In genomic region chr8:125012695-125013627, GRCm38 (mm10) we compare ENCODE assay signal across 7 mouse cellular contexts. TPM values are rescaled to one million over a fixed set of nuclear protein-coding genes. Genes with fewer than 3 reads are reported as not detected.
DNase-seq lines count a peak whose midpoint lies in the region; ATAC-seq and TF ChIP-seq lines count a peak whose summit lies in the region.

TSS of gene Tsnax (plus strand) at chr8:125012997.

- peak within 1 kb of the TSS; percentile 87 for H3K27ac ChIP-seq in embryonic facial prominence, embryonic 10.5 days (replicated peaks)
- H3K27ac ChIP-seq in intestine, postnatal 0 days (ENCODE audit: low read depth, low read length), result peak within 1 kb of the TSS; percentile 65
- H3K27ac ChIP-seq in midbrain, embryonic 12.5 days (replicated peaks), result peak within 1 kb of the TSS; percentile 86
- H3K27ac ChIP-seq in small intestine, adult 2 months (ENCODE audit: insufficient read depth, low read depth, low read length), result peak within 1 kb of the TSS; percentile 18; the same call in 1 of the 2 replicates

- peaks cover 3% of the 10 kb centered on the region for H3K4me1 ChIP-seq in embryonic facial prominence, embryonic 10.5 days
- H3K4me1 ChIP-seq in intestine, postnatal 0 days (replicated peaks; ENCODE audit: control insufficient read depth, insufficient read depth, low read length), result no peaks in the 10 kb centered on the region
- H3K4me1 ChIP-seq in midbrain, embryonic 12.5 days, result peaks cover 8% of the 10 kb centered on the region
- H3K4me1 ChIP-seq in small intestine, adult 2 months (ENCODE audit: control insufficient read depth, insufficient read depth, insufficient read length, low read length), result peaks cover 11% of the 10 kb centered on the region; the same call in 1 of the 2 replicates

- peaks cover 4% of the 10 kb centered on the region; the same call in 1 of the 2 replicates for H3K27me3 ChIP-seq in embryonic facial prominence, embryonic 10.5 days (replicated peaks; ENCODE audit: low read depth, poor library complexity, severe bottlenecking)
- no peaks in the 10 kb centered on the region for H3K27me3 ChIP-seq in intestine, postnatal 0 days (replicated peaks; ENCODE audit: control insufficient read depth, insufficient read depth, low read length)
- H3K27me3 ChIP-seq in midbrain, embryonic 12.5 days, result peaks cover 14% of the 10 kb centered on the region; the same call in 1 of the 2 replicates
- no peaks in the 10 kb centered on the region for H3K27me3 ChIP-seq in small intestine, adult 2 months (ENCODE audit: control insufficient read depth, insufficient read depth, low read length)

- TF ChIP-seq CTCF in intestine, postnatal 0 days (IDR thresholded peaks at IDR 0.05; ENCODE audit: low read depth), result peak; percentile 33; the same call in 1 of the 2 replicates
- no peak for TF ChIP-seq CTCF in small intestine, adult 2 months (IDR thresholded peaks at IDR 0.05; ENCODE audit: extremely low read depth, insufficient read length, insufficient replicate concordance, low read depth, low read length)

- WGBS in embryonic facial prominence, embryonic 10.5 days, result 3% methylated on average over 84 of the region's 84 CpGs
- WGBS in intestine, postnatal 0 days, result 2% methylated on average over 83 of the region's 84 CpGs
- WGBS in midbrain, embryonic 12.5 days, result 4% methylated on average over 71 of the region's 84 CpGs
- WGBS in small intestine, adult 2 months, result 1% methylated on average over 84 of the region's 84 CpGs

- peak within 1 kb of the TSS; percentile 92 for H3K9ac ChIP-seq in intestine, postnatal 0 days (ENCODE audit: low read depth, low read length)
- H3K9ac ChIP-seq in midbrain, embryonic 12.5 days (replicated peaks), result peak within 1 kb of the TSS; percentile 88

- H3K4me3 ChIP-seq in embryonic facial prominence, embryonic 10.5 days, result peak within 1 kb of the TSS; percentile 86
- peak within 1 kb of the TSS; percentile 95 for H3K4me3 ChIP-seq in intestine, postnatal 0 days (ENCODE audit: low read depth, low read length)
- H3K4me3 ChIP-seq in midbrain, embryonic 12.5 days, result peak within 1 kb of the TSS; percentile 89
- peak within 1 kb of the TSS; percentile 87 for H3K4me3 ChIP-seq in small intestine, adult 2 months (ENCODE audit: low read depth, low read length)

- TF ChIP-seq POLR2A in small intestine, adult 2 months (IDR thresholded peaks at IDR 0.05; ENCODE audit: low read depth, low read length), result no peak

- H3K9me3 ChIP-seq in embryonic facial prominence, embryonic 10.5 days, result peaks cover 5% of the 10 kb centered on the region; the same call in 1 of the 2 replicates
- H3K9me3 ChIP-seq in intestine, postnatal 0 days (ENCODE audit: control insufficient read depth), result no peaks in the 10 kb centered on the region
- no peaks in the 10 kb centered on the region for H3K9me3 ChIP-seq in midbrain, embryonic 12.5 days

- peak within 1 kb of the TSS; percentile 88 for H3K4me2 ChIP-seq in intestine, postnatal 0 days (replicated peaks; ENCODE audit: low read depth)
- peak within 1 kb of the TSS; percentile 84 for H3K4me2 ChIP-seq in midbrain, embryonic 12.5 days (replicated peaks)

- peaks cover 38% of the 10 kb centered on the region for H3K36me3 ChIP-seq in embryonic facial prominence, embryonic 10.5 days (replicated peaks)
- H3K36me3 ChIP-seq in intestine, postnatal 0 days (ENCODE audit: control insufficient read depth, insufficient read depth), result peaks cover 25% of the 10 kb centered on the region
- peaks cover 28% of the 10 kb centered on the region for H3K36me3 ChIP-seq in midbrain, embryonic 12.5 days
- peaks cover 17% of the 10 kb centered on the region for H3K36me3 ChIP-seq in small intestine, adult 2 months (ENCODE audit: control insufficient read depth, insufficient read depth, low read length)

- DNase-seq in adrenal gland, postnatal 10 days, result peak; percentile 95
- DNase-seq in embryonic facial prominence, embryonic 10.5 days (ENCODE audit: low spot score), result peak; percentile 95
- peak; percentile 37 for DNase-seq in gonadal fat pad, adult 2 months (ENCODE audit: low read depth)
- peak; percentile 94 for DNase-seq in left cerebral cortex, postnatal 4 days

- intact Hi-C loops in left cerebral cortex, postnatal 4 days (cut with DNase I), result loop anchor here (5.0 to 10.0 kb wide), 2 partner anchors 66 to 118 kb away; partner anchors contain the start of genes Egln1, Exoc8 and Sprtn

- peak; percentile 98 for ATAC-seq in intestine, postnatal 0 days
- peak; percentile 99 for ATAC-seq in midbrain, embryonic 12.5 days (ENCODE audit: low FRiP score, low read depth)

RNA-seq across cellular contexts. Expression of gene Tsnax, which starts in this region (rescaled TPM):
- 10 to 100 TPM; 71.1 to 80.4 TPM for total RNA-seq in adrenal gland, postnatal 10 days (2021)
- 128 and 133 TPM in 2 replicates for polyA plus RNA-seq in embryonic facial prominence, embryonic 10.5 days (2016; fragmentation: Nextera tagmentation; extraction: Ambion mirVana)
- polyA plus RNA-seq in gonadal fat pad, adult 2 months (2012; rRNA removed), result 49.7 TPM in 2 replicates
- polyA plus RNA-seq in intestine, postnatal 0 days (2015; fragmentation: Nextera tagmentation; extraction: Ambion mirVana), result 47.4 and 48.3 TPM in 2 replicates
- total RNA-seq in left cerebral cortex, postnatal 4 days (2021), result 10 to 100 TPM; 70.9 to 77.4 TPM
- polyA plus RNA-seq in midbrain, embryonic 12.5 days (2016; fragmentation: Nextera tagmentation; extraction: Ambion mirVana), result 146 and 154 TPM in 2 replicates
- 8.1 and 12.0 TPM in 2 replicates for polyA plus RNA-seq in small intestine, adult 2 months (2012; rRNA removed)

Comparison
In these comparisons a context has a peak if more than half of its experiments do, and no peak if none do; other contexts are left out.
1. Peak in every context shown above with its lines: DNase-seq, ATAC-seq, H3K4me3 ChIP-seq and H3K27ac ChIP-seq.
2. DNase-seq: peak in every context shown above with its lines; median percentile 95 in adrenal gland, postnatal 10 days; 95 in embryonic facial prominence, embryonic 10.5 days; 94 in left cerebral cortex, postnatal 4 days; 37 in gonadal fat pad, adult 2 months.
3. H3K27ac ChIP-seq: peak in every context shown above with its lines; median percentile 87 in embryonic facial prominence, embryonic 10.5 days; 86 in midbrain, embryonic 12.5 days; 65 in intestine, postnatal 0 days; 18 in small intestine, adult 2 months.